Mouse (Mus musculus): ENCODE measurements around the gene Gm6583. TPM values are rescaled to one million over a fixed set of nuclear protein-coding genes. Genes with fewer than 3 reads are reported as not detected.
"Not testable (repeated sequence)": the region's sequence is repeated elsewhere in the genome, so short reads cannot be mapped to it uniquely, and the experiment has no call there.

The Gm6583 gene
- polyA plus RNA-seq, 1 experiment from 2014 or later: 0.26 TPM

GRCm38 (mm10) chr5:112321376-112321775, 34.5 kb downstream of the Gm6583 start:
- WGBS: 80% methylated on average over 4 of the region's 4 CpGs
- H3K4me1 ChIP-seq: peaks cover 26% of the 10 kb centered on the region
- no peak overlapping the region for H3K4me2 ChIP-seq
- H3K9me3 ChIP-seq (replicated peaks): no peaks in the 10 kb centered on the region
- no peak overlapping the region for H3K4me3 ChIP-seq (replicated peaks)
- no peak overlapping the region for H3K9ac ChIP-seq
- H3K27ac ChIP-seq: no peak overlapping the region
- no peak for ATAC-seq (replicated peaks; ENCODE audit: low FRiP score)
- H3K36me3 ChIP-seq: peaks cover 2% of the 10 kb centered on the region; the same call in 1 of the 2 replicates
- no peaks in the 10 kb centered on the region for H3K27me3 ChIP-seq

GRCm38 (mm10) chr5:112320936-112321335, 34.9 kb downstream of the Gm6583 start:
- H3K4me3 ChIP-seq (replicated peaks): no peak overlapping the region
- 75% methylated on average over 6 of the region's 6 CpGs for WGBS
- no peak overlapping the region for H3K4me2 ChIP-seq

GRCm38 (mm10) chr5:112320379-112320778, 35.5 kb downstream of the Gm6583 start:
- H3K36me3 ChIP-seq: peaks cover 10% of the 10 kb centered on the region
- H3K4me3 ChIP-seq (replicated peaks): no peak overlapping the region
- H3K9me3 ChIP-seq (replicated peaks): no peaks in the 10 kb centered on the region
- no peak overlapping the region for H3K9ac ChIP-seq
- no peak for ATAC-seq (replicated peaks; ENCODE audit: low FRiP score)
- H3K27ac ChIP-seq: no peak overlapping the region
- no peaks in the 10 kb centered on the region for H3K27me3 ChIP-seq
- peaks cover 25% of the 10 kb centered on the region for H3K4me1 ChIP-seq
- H3K4me2 ChIP-seq: no peak overlapping the region
- WGBS: 78% methylated on average over 5 of the region's 5 CpGs

More at GRCm38 (mm10) chr5:112320936-112321335, 34.9 kb downstream of the Gm6583 start:
- no peak overlapping the region for H3K9ac ChIP-seq
- H3K9me3 ChIP-seq (replicated peaks): no peaks in the 10 kb centered on the region
- peaks cover 29% of the 10 kb centered on the region for H3K4me1 ChIP-seq
- no peak overlapping the region for H3K27ac ChIP-seq
- no peak for ATAC-seq (replicated peaks; ENCODE audit: low FRiP score)
- peaks cover 6% of the 10 kb centered on the region; the same call in 1 of the 2 replicates for H3K36me3 ChIP-seq
- no peaks in the 10 kb centered on the region for H3K27me3 ChIP-seq

GRCm38 (mm10) chr5:112319343-112319742, 36.5 kb downstream of the Gm6583 start:
- not testable (repeated sequence) for H3K27ac ChIP-seq; H3K4me3 ChIP-seq (replicated peaks); ATAC-seq (replicated peaks; ENCODE audit: low FRiP score); H3K9ac ChIP-seq; H3K4me2 ChIP-seq; H3K27me3 ChIP-seq; H3K9me3 ChIP-seq (replicated peaks)
- WGBS: 67% methylated on average over 2 of the region's 2 CpGs
- H3K36me3 ChIP-seq: peaks cover 19% of the 10 kb centered on the region
- peaks cover 15% of the 10 kb centered on the region for H3K4me1 ChIP-seq

- 50% methylated on average over 5 of the region's 5 CpGs for whole genome bisulfite sequencing
- H3K9ac ChIP-seq: no peak overlapping the region
- no peaks in the 10 kb centered on the region for H3K27me3 ChIP-seq
- H3K27ac ChIP-seq: no peak overlapping the region
- peaks cover 13% of the 10 kb centered on the region for H3K4me1 ChIP-seq
- H3K36me3 ChIP-seq: peaks cover 39% of the 10 kb centered on the region
- no peak overlapping the region for H3K4me2 ChIP-seq
- ATAC-seq (replicated peaks; ENCODE audit: low FRiP score): no peak
- no peak overlapping the region for H3K4me3 ChIP-seq (replicated peaks)
- H3K9me3 ChIP-seq (replicated peaks): no peaks in the 10 kb centered on the region
These were observed 38.5 kb downstream of the Gm6583 start for GRCm38 (mm10) chr5:112317328-112317727.

GRCm38 (mm10) chr5:112316468-112316867, 39.4 kb downstream of the Gm6583 start:
- WGBS: 72% methylated on average over 5 of the region's 5 CpGs

GRCm38 (mm10) chr5:112313222-112313885, 42.5 kb downstream of the Gm6583 start:
- 86% methylated on average over 11 of the region's 11 CpGs for WGBS
- no peak overlapping the region for H3K4me3 ChIP-seq (replicated peaks)
- ATAC-seq (replicated peaks; ENCODE audit: low FRiP score): no peak
- no peaks in the 10 kb centered on the region for H3K9me3 ChIP-seq (replicated peaks)
- peaks cover 76% of the 10 kb centered on the region for H3K36me3 ChIP-seq
- H3K4me2 ChIP-seq: no peak overlapping the region
- H3K27me3 ChIP-seq: no peaks in the 10 kb centered on the region
- H3K9ac ChIP-seq: no peak overlapping the region
- H3K4me1 ChIP-seq: peaks cover 13% of the 10 kb centered on the region
- no peak overlapping the region for H3K27ac ChIP-seq

More at GRCm38 (mm10) chr5:112316468-112316867, 39.4 kb downstream of the Gm6583 start:
- Histone ChIP-seq H3K4me2 (no peak overlapping the region), H3K9me3 (replicated peaks) (no peaks in the 10 kb centered on the region), H3K27me3 (no peaks in the 10 kb centered on the region), H3K36me3 (peaks cover 46% of the 10 kb centered on the region), H3K9ac (no peak overlapping the region), H3K4me1 (peaks cover 13% of the 10 kb centered on the region), H3K4me3 (replicated peaks) (no peak overlapping the region), H3K27ac (peak overlapping the region; percentile 46; the same call in 1 of the 2 replicates)
- no peak for ATAC-seq (replicated peaks; ENCODE audit: low FRiP score)

GRCm38 (mm10) chr5:112305842-112306241, 50.0 kb downstream of the Gm6583 start:
- no peaks in the 10 kb centered on the region for H3K4me1 ChIP-seq
- H3K4me2 ChIP-seq: no peak overlapping the region
- H3K4me3 ChIP-seq (replicated peaks): no peak overlapping the region
- H3K9me3 ChIP-seq (replicated peaks): no peaks in the 10 kb centered on the region
- H3K9ac ChIP-seq: no peak overlapping the region
- 70% methylated on average over 5 of the region's 5 CpGs for WGBS
- H3K27me3 ChIP-seq: no peaks in the 10 kb centered on the region
- no peak for ATAC-seq (replicated peaks; ENCODE audit: low FRiP score)
- no peak overlapping the region for H3K27ac ChIP-seq
- H3K36me3 ChIP-seq: peaks cover 63% of the 10 kb centered on the region

Other genes starting within 250 kb of the Gm6583 start
- 0.99 and 1.1 TPM in 2 replicates for gene Cryba4, start 103.5 kb downstream of the Gm6583 start, polyA plus RNA-seq (2015; fragmentation: Nextera tagmentation; extraction: Ambion mirVana)
- gene Crybb1, start 100.2 kb downstream of the Gm6583 start, polyA plus RNA-seq (2015; fragmentation: Nextera tagmentation; extraction: Ambion mirVana): 2.1 and 2.4 TPM in 2 replicates
- gene Tpst2, start 79.3 kb downstream of the Gm6583 start, polyA plus RNA-seq (2015; fragmentation: Nextera tagmentation; extraction: Ambion mirVana): 53.4 and 60.0 TPM in 2 replicates
- 30.5 and 33.8 TPM in 2 replicates for gene Tfip11, start 29.7 kb downstream of the Gm6583 start, polyA plus RNA-seq (2015; fragmentation: Nextera tagmentation; extraction: Ambion mirVana)
- 38.5 and 44.8 TPM in 2 replicates for gene Srrd, start 13.0 kb downstream of the Gm6583 start, polyA plus RNA-seq (2015; fragmentation: Nextera tagmentation; extraction: Ambion mirVana)
- gene Hps4, start 12.9 kb downstream of the Gm6583 start, polyA plus RNA-seq (2015; fragmentation: Nextera tagmentation; extraction: Ambion mirVana): 33.4 and 39.1 TPM in 2 replicates
- gene Asphd2, start 38.8 kb upstream of the Gm6583 start, polyA plus RNA-seq (2015; fragmentation: Nextera tagmentation; extraction: Ambion mirVana): 6.9 and 8.1 TPM in 2 replicates
- not detected in 2 replicates for gene Gm6588, start 93.4 kb upstream of the Gm6583 start, polyA plus RNA-seq (2015; fragmentation: Nextera tagmentation; extraction: Ambion mirVana)
- gene Sez6l, start 221.2 kb upstream of the Gm6583 start, polyA plus RNA-seq (2015; fragmentation: Nextera tagmentation; extraction: Ambion mirVana): 0.41 and 0.82 TPM in 2 replicates

All from kidney, embryonic 15.5 days (tissue).